Mouse (Mus musculus) testis, adult 2 months (tissue): ENCODE results near the gene Pgd.

Source experiments
- CTCF ChIP-seq: fragments of 200-500 bp; IDR thresholded peaks from 2 replicates; pipeline ENCODE4 v1.5.1; 2012; ENCODE audit warnings: low read depth, mild to moderate bottlenecking, inconsistent platforms, low read length, moderate library complexity; ENCODE audit not compliant: control insufficient read depth, insufficient read depth, insufficient replicate concordance
- POLR2A ChIP-seq: fragments of 200-500 bp; IDR thresholded peaks from 2 replicates; pipeline ENCODE4 v1.6.1; 2012; ENCODE audit warnings: low read depth, mild to moderate bottlenecking, inconsistent platforms, low read length, moderate library complexity; ENCODE audit not compliant: control insufficient read depth

GRCm38 (mm10) chr4:149170394-149170931 lies 3.9 kb upstream of the Pgd start:
- TF ChIP-seq POLR2A (no peak), CTCF (no peak)
